Mouse (Mus musculus) gastrocnemius, postnatal 36 days (tissue): ENCODE data around the gene Btg3. TPM values are rescaled to one million over a fixed set of nuclear protein-coding genes. Genes with fewer than 3 reads are reported as not detected.
A peak's percentile ranks its signal among the peaks of the same experiment; 100 is the strongest.

Experiments
- DNase-seq, 2 experiments: peaks; one replicate each; pipeline ENCODE4 v3.0.0; 2022
- intact Hi-C: fragments of 180-260 bp; cut with DNase I; formaldehyde crosslinking; loops from one replicate; pipeline ENCODE4 v1.15.1; 2025
- total RNA-seq, 2 experiments: library from RNA; stranded (reverse); gene quantifications; 2 replicates each; pipeline ENCODE4 v1.2.3; 2021

The Btg3 gene
- total RNA-seq, 2 experiments from 2014 or later = 3.4 to 3.9 TPM

- intact Hi-C loops = no loop called here
- no peak for DNase-seq
Observed at GRCm38 (mm10) chr16:78347328-78347926, 29.6 kb downstream of the Btg3 start.

- intact Hi-C loops = no loop called here
Observed at GRCm38 (mm10) chr16:78346662-78347327, 30.2 kb downstream of the Btg3 start.

GRCm38 (mm10) chr16:78343792-78344191 is 33.2 kb downstream of the Btg3 start:
- DNase-seq = no peak
- intact Hi-C loops = no loop called here

More at GRCm38 (mm10) chr16:78346662-78347327, 30.2 kb downstream of the Btg3 start:
- DNase-seq = no peak

- intact Hi-C loops = no loop called here
Observed at GRCm38 (mm10) chr16:78342767-78343166, 34.2 kb downstream of the Btg3 start.

GRCm38 (mm10) chr16:78341356-78341755 is 35.6 kb downstream of the Btg3 start:
- intact Hi-C loops = no loop called here
- no peak for DNase-seq

More at GRCm38 (mm10) chr16:78342767-78343166, 34.2 kb downstream of the Btg3 start:
- no peak for DNase-seq

GRCm38 (mm10) chr16:78337226-78337625 is 39.8 kb downstream of the Btg3 start:
- intact Hi-C loops = no loop called here

GRCm38 (mm10) chr16:78327999-78328398 is 49.0 kb downstream of the Btg3 start:
- intact Hi-C loops = no loop called here
- DNase-seq = no peak

More at GRCm38 (mm10) chr16:78337226-78337625, 39.8 kb downstream of the Btg3 start:
- DNase-seq = no peak

- intact Hi-C loops = no loop called here
- no peak for DNase-seq
Observed at GRCm38 (mm10) chr16:78327562-78327961, 49.4 kb downstream of the Btg3 start.

- intact Hi-C loops = no loop called here
- DNase-seq = no peak
Observed at GRCm38 (mm10) chr16:78325972-78326848, 50.8 kb downstream of the Btg3 start.

- intact Hi-C loops = no loop called here
- DNase-seq = no peak
Observed at GRCm38 (mm10) chr16:78322140-78322539, 54.9 kb downstream of the Btg3 start.

- intact Hi-C loops = no loop called here
- DNase-seq = no peak
Observed at GRCm38 (mm10) chr16:78321559-78321958, 55.4 kb downstream of the Btg3 start.

GRCm38 (mm10) chr16:78319711-78320110 is 57.3 kb downstream of the Btg3 start:
- intact Hi-C loops = no loop called here

GRCm38 (mm10) chr16:78317960-78318359 is 59.0 kb downstream of the Btg3 start:
- no peak for DNase-seq
- intact Hi-C loops = loop anchor here (1.0 kb wide), 1 partner anchor 120 kb away; no protein-coding TSS in a partner anchor

More at GRCm38 (mm10) chr16:78319711-78320110, 57.3 kb downstream of the Btg3 start:
- no peak for DNase-seq

GRCm38 (mm10) chr16:78316849-78317248 is 60.1 kb downstream of the Btg3 start:
- peak in 1 of 2 experiments; percentile 20 for DNase-seq
- intact Hi-C loops = loop anchor here (1.0 kb wide), 1 partner anchor 119 kb away; no protein-coding TSS in a partner anchor

- DNase-seq = no peak
- intact Hi-C loops = no loop called here
Observed at GRCm38 (mm10) chr16:78314026-78314425, 63.0 kb downstream of the Btg3 start.

GRCm38 (mm10) chr16:78313135-78313887 is 63.7 kb downstream of the Btg3 start:
- no peak for DNase-seq
- intact Hi-C loops = no loop called here

- intact Hi-C loops = loop anchor here (5.0 kb wide), 1 partner anchor 47 kb away; no protein-coding TSS in a partner anchor
- no peak for DNase-seq
Observed at GRCm38 (mm10) chr16:78309258-78309657, 67.7 kb downstream of the Btg3 start.

- DNase-seq = no peak
- intact Hi-C loops = loop anchor here (5.0 kb wide), 1 partner anchor 45 kb away; no protein-coding TSS in a partner anchor
Observed at GRCm38 (mm10) chr16:78307476-78308192, 69.4 kb downstream of the Btg3 start.

- DNase-seq = no peak
- intact Hi-C loops = loop anchor here (5.0 kb wide), 1 partner anchor 44 kb away; no protein-coding TSS in a partner anchor
Observed at GRCm38 (mm10) chr16:78306606-78307005, 70.4 kb downstream of the Btg3 start.
